ENCODE assay signal across 21 mouse cellular contexts in the genomic region with DNA sequence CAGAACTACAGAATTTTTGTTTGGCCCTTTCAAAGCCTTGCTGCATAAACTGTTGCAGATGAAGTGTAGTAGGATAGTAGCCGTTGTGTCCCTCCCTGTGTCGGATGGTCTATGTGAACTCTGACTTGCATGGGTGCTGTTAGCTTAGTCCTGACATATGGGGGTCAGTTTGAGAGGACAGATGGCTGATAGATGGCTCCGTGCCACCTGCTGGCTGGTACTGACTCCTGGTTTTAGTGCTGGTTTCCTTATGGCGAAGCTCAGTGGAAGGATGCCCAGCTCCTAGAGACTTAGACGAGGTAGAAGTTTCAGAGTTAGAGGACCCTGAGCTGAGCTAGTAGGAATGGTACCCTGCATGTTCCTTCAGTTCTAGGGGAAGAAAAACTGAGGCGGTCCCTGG. TPM values are rescaled to one million over a fixed set of nuclear protein-coding genes. Genes with fewer than 3 reads are reported as not detected.
DNase-seq lines count a peak whose midpoint lies in the region; ATAC-seq and TF ChIP-seq lines count a peak whose summit lies in the region.
"Had no signal": no experiment of that assay in that cellular context is flagged by ENCODE, and none has a peak within 500 bp of the region (broad histone marks: within the 10 kb centered on the region; RNA-seq: fewer than 3 reads in every experiment).

No protein-coding gene starts in this region.

- no peak for TF ChIP-seq EP300 in stomach, postnatal 0 days (optimal IDR thresholded peaks at IDR 0.05)

- no peaks in the 10 kb centered on the region for H3K27me3 ChIP-seq in stomach, postnatal 0 days (ENCODE audit: control insufficient read depth, insufficient read depth, low read length)
- H3K27me3 ChIP-seq: kidney, embryonic 15.5 days; limb, embryonic 15.5 days; lung, embryonic 15.5 days; stomach, embryonic 15.5 days had no signal

- H3K4me1 ChIP-seq in stomach, postnatal 0 days (replicated peaks; ENCODE audit: control insufficient read depth, insufficient read depth) = peaks cover 11% of the 10 kb centered on the region

- no peaks in the 10 kb centered on the region for H3K9me3 ChIP-seq in stomach, postnatal 0 days (ENCODE audit: control insufficient read depth, low read length)
- H3K9me3 ChIP-seq: kidney, embryonic 15.5 days; limb, embryonic 15.5 days; lung, embryonic 15.5 days; stomach, embryonic 15.5 days had no signal

- 91% methylated on average over 6 of the region's 6 CpGs for WGBS in stomach, postnatal 0 days

- H3K9ac ChIP-seq in stomach, postnatal 0 days (ENCODE audit: low read length) = no peak overlapping the region
- H3K9ac ChIP-seq: kidney, embryonic 15.5 days; limb, embryonic 15.5 days; liver, embryonic 14.5 days; lung, embryonic 15.5 days; stomach, embryonic 15.5 days had no signal

- ATAC-seq in stomach, postnatal 0 days (ENCODE audit: low FRiP score, low TSS enrichment) = no peak
- ATAC-seq: CD4-positive, CD25-positive, alpha-beta regulatory T cell, adult 4 months; forebrain, embryonic 14.5 days had no signal

- H3K27ac ChIP-seq in stomach, postnatal 0 days (replicated peaks) = no peak overlapping the region
- H3K27ac ChIP-seq: kidney, embryonic 15.5 days; limb, embryonic 15.5 days; liver, embryonic 14.5 days; lung, embryonic 15.5 days; stomach, embryonic 15.5 days had no signal

- intact Hi-C loops in left cerebral cortex, postnatal 4 days (cut with DNase I) = no loop called here
- intact Hi-C loops in left cerebral cortex, postnatal 25 days (cut with DNase I) = no loop called here

- H3K36me3 ChIP-seq in stomach, postnatal 0 days (ENCODE audit: control insufficient read depth, insufficient read depth, low read length) = no peaks in the 10 kb centered on the region
- H3K36me3 ChIP-seq: lung, embryonic 15.5 days; stomach, embryonic 15.5 days had no signal

- no peak overlapping the region for H3K4me2 ChIP-seq in stomach, postnatal 0 days (replicated peaks; ENCODE audit: low read depth)
- H3K4me2 ChIP-seq: heart, embryonic 11.5 days; kidney, embryonic 15.5 days; limb, embryonic 15.5 days; lung, embryonic 15.5 days; stomach, embryonic 15.5 days had no signal

- no peak overlapping the region for H3K4me3 ChIP-seq in stomach, postnatal 0 days (ENCODE audit: low read depth, low read length)
- H3K4me3 ChIP-seq: kidney, embryonic 15.5 days; limb, embryonic 15.5 days; lung, embryonic 15.5 days; stomach, embryonic 15.5 days had no signal

- peak; percentile 88 for DNase-seq in left cerebral cortex, postnatal 4 days
- DNase-seq in left cerebral cortex, postnatal 25 days (ENCODE audit: low spot score in 2 of 2) = no peak
- DNase-seq in brain, adult 2 months (ENCODE audit: low read depth, low spot score) = peak; percentile 97
- DNase-seq in cerebellum, adult 18-20 months = peak; percentile 94 to 96
- peak; percentile 95 to 98 for DNase-seq in cerebellum, postnatal 14 days
- DNase-seq in stomach, postnatal 0 days (ENCODE audit: low spot score) = no peak
- no peak for DNase-seq in adrenal gland, postnatal 4 days (ENCODE audit: low spot score in 2 of 2)
- DNase-seq: adrenal gland, postnatal 14 days; kidney, adult 11 months; kidney, postnatal 4 days; lung, postnatal 36 days; thymus, adult 18-20 months; thymus, postnatal 4 days had no signal

- TF ChIP-seq CTCF in stomach, postnatal 0 days (IDR thresholded peaks at IDR 0.05; ENCODE audit: low read depth) = no peak

RNA-seq across cellular contexts. Expression of gene Arhgef7, which starts 42.5 kb away (rescaled TPM):
- 100 to 1,000 TPM; 215 to 219 TPM for total RNA-seq in left cerebral cortex, postnatal 4 days (2021)
- total RNA-seq in left cerebral cortex, postnatal 25 days (2021) = 100 to 1,000 TPM; 137 to 142 TPM
- 12.6 and 13.7 TPM in 2 replicates for polyA plus RNA-seq in stomach, postnatal 0 days (2015; fragmentation: Nextera tagmentation; extraction: Ambion mirVana)
- 10 to 100 TPM; 72.8 to 74.1 TPM for total RNA-seq in adrenal gland, postnatal 4 days (2021)

Comparison
In these comparisons a context has a peak if more than half of its experiments do, and no peak if none do; other contexts are left out.
1. DNase-seq: peak in left cerebral cortex, postnatal 4 days (single experiment), brain, adult 2 months (single experiment), cerebellum, adult 18-20 months (2 of 2) and cerebellum, postnatal 14 days (2 of 2); none in left cerebral cortex, postnatal 25 days (0 of 2), stomach, postnatal 0 days (single experiment) and adrenal gland, postnatal 4 days (0 of 2).